Mouse (Mus musculus): Measurements from ENCODE around the gene Kcnmb4.

GRCm38 (mm10) chr10:116407684-116408359 lies 65.9 kb downstream of the Kcnmb4 start:
- TF ChIP-seq CTCF (IDR thresholded peaks at IDR 0.05; ENCODE audit: borderline replicate concordance, insufficient read depth, low read length): no peak
- no peak for TF ChIP-seq POLR2A (IDR thresholded peaks at IDR 0.05; ENCODE audit: low read depth, low read length)
